Mouse (Mus musculus) ES-Bruce4 (cell line): Measurements from ENCODE around the gene Pde5a. TPM values are rescaled to one million over a fixed set of nuclear protein-coding genes. Genes with fewer than 3 reads are reported as not detected.

ENCODE experiments used
- H3K27ac ChIP-seq: 2 replicates; pipeline ENCODE4 v1.5.1; 2012; ENCODE audit warnings: low read length, inconsistent platforms; ENCODE audit not compliant: insufficient read depth
- H3K27me3 ChIP-seq: 2 replicates; pipeline ENCODE4 v1.6.1; 2012; ENCODE audit warnings: mild to moderate bottlenecking, low read length, inconsistent platforms; ENCODE audit not compliant: control insufficient read depth, poor library complexity, insufficient read depth, severe bottlenecking
- H3K36me3 ChIP-seq: 2 replicates; pipeline ENCODE4 v1.6.1; 2012; ENCODE audit warnings: inconsistent platforms, mild to moderate bottlenecking, low read length, moderate library complexity; ENCODE audit not compliant: control insufficient read depth, poor library complexity, insufficient read depth, severe bottlenecking
- H3K4me1 ChIP-seq: one replicate; pipeline ENCODE4 v1.8.1; 2011; ENCODE audit warnings: low read length; ENCODE audit not compliant: control insufficient read depth, insufficient read depth
- H3K4me3 ChIP-seq: 2 replicates; pipeline ENCODE4 v1.5.1; 2011; ENCODE audit warnings: low read depth, mild to moderate bottlenecking, low read length
- H3K9ac ChIP-seq: 2 replicates; pipeline ENCODE4 v1.6.1; 2012; ENCODE audit warnings: low read depth, mild to moderate bottlenecking, inconsistent platforms; ENCODE audit not compliant: poor library complexity, severe bottlenecking
- H3K9me3 ChIP-seq: replicated peaks from 2 replicates; pipeline ENCODE4 v1.6.1; 2012; ENCODE audit warnings: mild to moderate bottlenecking, low read length, inconsistent platforms; ENCODE audit not compliant: control insufficient read depth, poor library complexity, insufficient read depth, severe bottlenecking
- CTCF ChIP-seq: IDR thresholded peaks from one replicate; pipeline ENCODE4 v1.8.1; 2011; ENCODE audit warnings: low read depth, low read length
- EP300 ChIP-seq: IDR thresholded peaks from 2 replicates; pipeline ENCODE4 v1.6.1; 2011; ENCODE audit warnings: low read depth, low read length; ENCODE audit not compliant: insufficient read depth
- POLR2A ChIP-seq: IDR thresholded peaks from one replicate; pipeline ENCODE4 v1.8.1; 2011; ENCODE audit warnings: low read length; ENCODE audit not compliant: insufficient read depth
- polyA plus RNA-seq: library from polyadenylated mRNA; stranded (reverse); fragments of >200 nt; gene quantifications from 2 replicates; pipeline ENCODE4 v1.2.4, GENCODE M21; 2011; ENCODE audit warnings: low read depth; ENCODE audit not compliant: missing spikeins, insufficient read depth, insufficient read length

Gene Pde5a
- polyA plus RNA-seq, 1 experiment = 9.5 TPM

DNA sequence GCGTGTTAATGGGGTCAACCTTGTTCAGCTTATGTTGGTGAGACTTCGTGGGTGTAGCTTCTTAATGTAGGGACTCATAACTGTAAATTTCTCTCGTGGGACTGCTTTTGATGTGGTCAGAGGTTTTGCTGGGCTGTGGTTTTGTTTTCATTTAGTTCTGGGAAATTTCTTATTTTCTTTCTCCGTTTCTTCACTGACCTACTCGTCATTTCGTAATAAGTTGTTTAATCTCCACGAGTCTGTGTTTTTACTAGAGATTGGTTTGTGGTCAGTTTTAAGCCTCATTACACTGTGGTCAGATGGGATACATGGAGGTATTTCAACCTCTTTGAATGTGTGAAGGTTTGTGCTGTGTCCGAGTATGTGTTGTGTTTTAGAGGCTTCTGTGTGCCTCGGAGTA, 7.2 kb upstream of the Pde5a start:
- H3K4me3 ChIP-seq = no peak overlapping the region
- H3K4me1 ChIP-seq = no peaks in the 10 kb centered on the region
- TF ChIP-seq POLR2A = no peak
- TF ChIP-seq EP300 = no peak
- TF ChIP-seq CTCF = no peak
- H3K27ac ChIP-seq = no peak overlapping the region
- no peak overlapping the region for H3K9ac ChIP-seq
- no peaks in the 10 kb centered on the region for H3K27me3 ChIP-seq
- H3K36me3 ChIP-seq = no peaks in the 10 kb centered on the region
- no peaks in the 10 kb centered on the region for H3K9me3 ChIP-seq

GRCm38 (mm10) chr3:122729601-122729959, 833 bp downstream of the Pde5a start:
- H3K27ac ChIP-seq = no peak overlapping the region
- H3K4me1 ChIP-seq = no peaks in the 10 kb centered on the region
- no peak for TF ChIP-seq CTCF
- TF ChIP-seq POLR2A = no peak
- peak overlapping the region; percentile 98 for H3K4me3 ChIP-seq
- H3K36me3 ChIP-seq = no peaks in the 10 kb centered on the region
- H3K9ac ChIP-seq = peak overlapping the region; percentile 90
- H3K27me3 ChIP-seq = no peaks in the 10 kb centered on the region; the same call in 1 of the 2 replicates
- H3K9me3 ChIP-seq = no peaks in the 10 kb centered on the region

- H3K9ac ChIP-seq = peak overlapping the region; percentile 90
- TF ChIP-seq POLR2A = no peak
- TF ChIP-seq CTCF = peak; percentile 20
- no peak for TF ChIP-seq EP300
- no peaks in the 10 kb centered on the region for H3K36me3 ChIP-seq
- H3K27me3 ChIP-seq = no peaks in the 10 kb centered on the region; the same call in 1 of the 2 replicates
- H3K4me1 ChIP-seq = no peaks in the 10 kb centered on the region
- peak overlapping the region; percentile 98 for H3K4me3 ChIP-seq
- no peaks in the 10 kb centered on the region for H3K9me3 ChIP-seq
- no peak overlapping the region for H3K27ac ChIP-seq
These were observed 1.4 kb downstream of the Pde5a start for GRCm38 (mm10) chr3:122729960-122730740.

DNA sequence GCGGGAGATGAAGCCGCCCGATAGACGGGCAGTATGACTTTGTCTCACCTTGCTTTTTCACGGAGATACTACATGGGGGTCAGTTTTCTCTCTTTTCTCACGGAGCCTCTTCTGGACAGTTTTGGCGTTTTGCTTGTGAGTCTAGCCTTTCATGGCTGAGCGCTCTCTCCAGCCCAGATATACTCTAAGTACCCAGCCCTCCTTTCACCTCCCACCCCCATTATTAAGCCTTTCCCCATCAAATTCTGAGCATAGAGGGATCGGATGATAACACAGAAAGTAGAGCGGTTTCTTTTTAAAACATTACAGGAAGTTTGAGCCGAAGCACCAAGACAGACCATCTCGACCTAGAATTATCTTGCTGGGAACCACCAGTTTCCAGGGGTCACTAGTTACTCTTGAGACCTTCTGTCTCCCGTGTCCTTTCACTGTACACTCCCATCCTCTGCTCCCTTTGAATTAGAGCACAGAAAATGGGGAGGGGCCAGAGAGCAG, 2.0 kb downstream of the Pde5a start:
- Histone ChIP-seq H3K9me3 (no peaks in the 10 kb centered on the region), H3K4me1 (no peaks in the 10 kb centered on the region), H3K27me3 (no peaks in the 10 kb centered on the region; the same call in 1 of the 2 replicates), H3K27ac (no peak overlapping the region), H3K9ac (peak overlapping the region; percentile 90), H3K36me3 (no peaks in the 10 kb centered on the region), H3K4me3 (peak overlapping the region; percentile 98)
- TF ChIP-seq EP300 = no peak
- TF ChIP-seq POLR2A = no peak
- TF ChIP-seq CTCF = no peak

DNA sequence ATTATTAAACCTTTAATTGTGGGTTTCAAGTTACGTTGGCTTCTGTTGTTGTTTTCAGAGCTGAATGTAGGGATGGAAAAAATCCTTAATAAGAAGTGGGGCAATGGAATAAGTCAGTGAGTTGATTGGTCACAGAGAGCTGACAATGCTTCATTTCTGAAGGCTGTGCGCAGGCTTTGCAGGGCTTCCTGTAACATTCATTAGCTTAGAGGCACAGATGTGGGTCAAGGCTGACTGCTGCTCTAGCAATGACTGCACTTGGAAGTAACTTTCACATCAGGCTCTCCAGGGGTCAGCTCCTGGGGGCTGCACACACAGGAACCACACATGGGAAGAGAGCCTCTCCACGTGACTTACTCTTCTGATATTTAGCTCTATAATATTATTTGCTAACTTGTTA, 5.1 kb downstream of the Pde5a start:
- H3K4me3 ChIP-seq = no peak overlapping the region
- H3K9me3 ChIP-seq = no peaks in the 10 kb centered on the region
- no peaks in the 10 kb centered on the region; the same call in 1 of the 2 replicates for H3K27me3 ChIP-seq
- TF ChIP-seq POLR2A (no peak), CTCF (no peak), EP300 (no peak)
- no peaks in the 10 kb centered on the region for H3K4me1 ChIP-seq
- no peak overlapping the region for H3K27ac ChIP-seq
- H3K9ac ChIP-seq = no peak overlapping the region
- H3K36me3 ChIP-seq = no peaks in the 10 kb centered on the region

DNA sequence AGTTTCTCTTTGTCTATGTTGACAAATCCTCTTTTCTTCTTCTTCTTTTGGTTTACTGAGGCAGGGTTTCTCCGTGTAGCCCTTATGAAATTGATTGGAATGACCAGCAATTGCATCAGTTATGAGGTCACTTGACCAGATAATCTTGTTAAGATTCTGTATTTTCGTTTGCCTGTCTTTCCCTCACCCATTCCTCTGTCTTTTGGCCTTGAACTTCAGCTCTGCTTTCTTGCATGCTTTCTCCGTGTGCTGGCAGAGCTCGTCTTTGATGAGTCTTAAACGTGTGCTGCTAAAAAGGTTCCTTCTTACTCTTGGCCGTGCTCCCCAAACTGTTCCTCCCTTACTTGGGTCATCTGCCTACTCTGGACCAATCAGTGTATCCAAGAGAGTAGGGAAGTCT, 5.6 kb downstream of the Pde5a start:
- Histone ChIP-seq H3K4me1 (no peaks in the 10 kb centered on the region), H3K27me3 (no peaks in the 10 kb centered on the region; the same call in 1 of the 2 replicates), H3K4me3 (no peak overlapping the region), H3K27ac (no peak overlapping the region), H3K9ac (no peak overlapping the region), H3K9me3 (no peaks in the 10 kb centered on the region), H3K36me3 (no peaks in the 10 kb centered on the region)
- TF ChIP-seq EP300 (no peak), POLR2A (no peak), CTCF (no peak)
